Mouse (Mus musculus) liver, embryonic 15.5 days (tissue): ENCODE results near the gene Dennd1a. TPM values are rescaled to one million over a fixed set of nuclear protein-coding genes. Genes with fewer than 3 reads are reported as not detected.

Experiments used
- ATAC-seq: fragments of 200-750 bp; cut with Nextera tagmentation; 2 replicates; pipeline ENCODE4 v1.8.0; 2017; ENCODE audit warnings: moderate number of reproducible peaks, mild to moderate bottlenecking, moderate library complexity; ENCODE audit not compliant: insufficient read depth
- H3K27ac ChIP-seq: fragments of 300-500 bp; sonication (generic); replicated peaks from 2 replicates; pipeline ENCODE4 v1.5.1; 2015; ENCODE audit warnings: mild to moderate bottlenecking, inconsistent platforms
- H3K27me3 ChIP-seq: fragments of 300-500 bp; sonication (generic); 2 replicates; pipeline ENCODE4 v1.6.1; 2015; ENCODE audit warnings: mild to moderate bottlenecking, inconsistent platforms
- H3K36me3 ChIP-seq: fragments of 300-500 bp; sonication (generic); replicated peaks from 2 replicates; pipeline ENCODE4 v1.6.1; 2015; ENCODE audit warnings: moderate library complexity, mild to moderate bottlenecking, inconsistent platforms
- H3K4me1 ChIP-seq: fragments of 300-500 bp; sonication (generic); replicated peaks from 2 replicates; pipeline ENCODE4 v1.6.1; 2015; ENCODE audit warnings: inconsistent platforms
- H3K4me2 ChIP-seq: fragments of 300-500 bp; sonication (generic); 2 replicates; pipeline ENCODE4 v1.6.1; 2015; ENCODE audit warnings: moderate library complexity, mild to moderate bottlenecking, inconsistent platforms
- H3K4me3 ChIP-seq: fragments of 300-500 bp; sonication (generic); replicated peaks from 2 replicates; pipeline ENCODE4 v1.5.1; 2015; ENCODE audit warnings: mild to moderate bottlenecking, inconsistent platforms
- H3K9ac ChIP-seq: fragments of 300-500 bp; sonication (generic); 2 replicates; pipeline ENCODE4 v1.6.1; 2015; ENCODE audit warnings: moderate library complexity, mild to moderate bottlenecking, inconsistent platforms
- H3K9me3 ChIP-seq: fragments of 300-500 bp; sonication (generic); replicated peaks from 2 replicates; pipeline ENCODE4 v1.6.1; 2016; ENCODE audit warnings: inconsistent platforms
- WGBS: fragments of 180-500 bp; shearing (Covaris S2); methylation state at CpG from one replicate; pipeline ENCODE4 v1.1.7; 2015; ENCODE audit warnings: mixed read lengths; ENCODE audit not compliant: insufficient replicate concordance; 5-methylcytosine and 5-hydroxymethylcytosine counted together
- polyA plus RNA-seq: library from polyadenylated mRNA; unstranded; fragments of >200 nt; fragmentation: Nextera tagmentation; extraction: Ambion mirVana; gene quantifications from 2 replicates; pipeline ENCODE4 v1.2.1, GENCODE M21; 2015

The Dennd1a gene
- polyA plus RNA-seq, 1 experiment from 2014 or later = 9.9 TPM

DNA sequence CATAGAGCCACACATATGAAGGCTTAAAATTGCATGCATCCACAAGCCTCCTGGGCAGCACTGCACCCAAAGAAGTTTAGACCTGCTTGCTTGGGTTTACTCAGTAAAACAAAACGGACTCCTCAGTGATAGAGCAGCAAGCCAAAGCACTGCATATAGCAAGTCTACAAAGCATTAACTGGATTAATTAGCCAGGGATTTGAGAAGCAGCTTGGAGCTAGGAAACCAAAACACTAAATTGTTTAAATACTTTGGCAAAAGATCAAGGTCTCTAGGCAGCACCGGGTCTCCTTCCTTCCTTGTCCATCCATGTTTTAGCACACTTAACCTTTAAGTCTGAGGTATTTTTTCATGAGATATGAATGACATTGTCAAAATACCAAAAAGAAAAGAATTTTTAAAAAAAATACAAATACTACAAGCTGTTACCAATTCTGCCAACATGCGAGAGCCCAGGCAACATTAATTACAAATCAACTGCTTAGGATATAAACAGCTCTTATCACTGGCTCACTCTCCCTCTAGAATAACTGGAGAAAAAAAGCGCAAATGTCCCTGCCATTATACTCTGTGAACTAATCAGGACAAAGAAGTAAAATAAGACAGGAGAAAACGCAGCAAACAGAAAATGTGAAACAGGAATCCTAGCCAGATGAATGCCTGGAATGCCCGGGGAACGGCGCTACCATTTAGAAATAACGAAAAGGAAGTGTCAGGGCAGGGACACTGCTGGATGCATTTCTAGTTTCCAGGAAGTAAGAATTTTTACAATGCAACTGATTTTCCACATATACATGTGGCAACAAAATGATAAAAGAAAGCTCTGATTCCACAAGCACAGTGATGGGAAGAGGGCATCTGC lies 90.8 kb downstream of the Dennd1a start:
- WGBS = 73% methylated on average over 9 of the region's 9 CpGs
- Histone ChIP-seq H3K4me2 (no peak overlapping the region), H3K27ac (peak overlapping the region; percentile 19; the same call in 1 of the 2 replicates), H3K27me3 (no peaks in the 10 kb centered on the region), H3K4me1 (peaks cover 51% of the 10 kb centered on the region), H3K36me3 (no peaks in the 10 kb centered on the region), H3K4me3 (no peak overlapping the region), H3K9me3 (no peaks in the 10 kb centered on the region), H3K9ac (no peak overlapping the region)
- no peak for ATAC-seq

DNA sequence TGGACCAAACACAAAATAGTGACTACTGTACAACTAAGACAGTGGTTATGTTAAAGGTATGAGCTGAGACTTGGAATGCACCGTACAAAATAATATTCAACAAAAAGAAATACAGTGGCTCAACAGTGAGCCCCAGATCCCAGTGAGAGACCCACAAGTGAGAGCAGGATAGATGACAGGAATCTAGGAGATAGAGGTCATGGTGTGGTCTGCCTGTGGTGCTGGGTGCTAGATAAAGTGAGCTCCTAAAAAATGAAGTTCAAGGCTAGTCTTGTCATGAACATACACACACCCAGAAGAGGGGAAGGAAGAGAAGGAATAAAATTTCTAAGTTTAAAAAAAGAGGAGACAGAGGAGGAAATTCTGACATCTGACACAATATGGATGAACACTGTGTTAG lies 95.2 kb downstream of the Dennd1a start:
- 51% methylated on average over 1 of the region's 1 CpGs for WGBS
- no peaks in the 10 kb centered on the region for H3K27me3 ChIP-seq
- peak overlapping the region; percentile 59 for H3K4me2 ChIP-seq
- peak overlapping the region; percentile 39 for H3K4me3 ChIP-seq
- peak; percentile 96 for ATAC-seq
- no peaks in the 10 kb centered on the region for H3K9me3 ChIP-seq
- no peaks in the 10 kb centered on the region for H3K36me3 ChIP-seq
- peak overlapping the region; percentile 1; the same call in 1 of the 2 replicates for H3K9ac ChIP-seq
- H3K4me1 ChIP-seq = peaks cover 60% of the 10 kb centered on the region
- H3K27ac ChIP-seq = peak overlapping the region; percentile 84

DNA sequence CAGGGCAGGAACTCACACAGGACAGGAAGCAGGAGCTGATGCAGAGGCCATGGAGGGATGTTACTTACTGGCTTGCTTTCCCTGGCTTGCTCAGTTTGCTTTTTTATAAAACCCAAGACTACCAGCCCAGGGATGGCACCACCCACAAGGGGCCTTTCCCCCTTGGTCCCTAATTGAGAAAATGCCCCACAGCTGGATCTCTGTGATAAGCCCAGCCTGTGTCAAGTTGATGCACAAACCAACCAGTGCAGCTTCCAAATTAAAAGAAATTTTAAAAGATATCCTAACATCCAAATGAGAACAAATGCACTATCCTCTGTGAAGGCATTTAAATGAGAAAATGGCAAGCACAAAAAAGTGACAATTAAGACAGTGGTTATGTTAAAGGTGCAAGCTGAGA lies 95.6 kb downstream of the Dennd1a start:
- Histone ChIP-seq H3K4me3 (peak overlapping the region; percentile 39), H3K27me3 (no peaks in the 10 kb centered on the region), H3K9ac (peak overlapping the region; percentile 25), H3K27ac (peak overlapping the region; percentile 84), H3K4me1 (peaks cover 56% of the 10 kb centered on the region), H3K4me2 (peak overlapping the region; percentile 59), H3K9me3 (no peaks in the 10 kb centered on the region), H3K36me3 (no peaks in the 10 kb centered on the region)
- ATAC-seq = peak; percentile 97

DNA sequence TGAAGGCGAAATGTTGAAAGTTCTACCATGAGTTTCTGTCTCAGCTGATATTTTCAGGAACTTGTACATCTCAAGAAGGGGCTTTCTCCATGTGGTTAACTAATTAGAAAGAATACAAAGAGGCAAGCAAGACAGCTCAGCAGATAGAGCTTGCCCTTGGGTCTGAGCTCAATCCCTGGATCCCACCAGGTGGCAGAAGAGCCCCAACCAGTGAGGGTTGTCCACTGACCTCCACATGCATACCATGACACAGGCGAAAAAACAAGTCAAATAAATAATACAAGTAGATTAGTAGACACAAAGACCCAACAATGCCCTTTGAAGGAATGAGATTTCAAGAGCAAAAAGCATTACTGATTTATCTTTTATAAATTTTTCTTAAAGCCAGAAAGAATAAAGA lies 100.8 kb downstream of the Dennd1a start:
- H3K9me3 ChIP-seq = no peaks in the 10 kb centered on the region
- no peak for ATAC-seq
- no peak overlapping the region for H3K4me3 ChIP-seq
- H3K36me3 ChIP-seq = no peaks in the 10 kb centered on the region
- H3K4me1 ChIP-seq = peaks cover 53% of the 10 kb centered on the region
- H3K27me3 ChIP-seq = no peaks in the 10 kb centered on the region
- H3K27ac ChIP-seq = no peak overlapping the region
- H3K9ac ChIP-seq = no peak overlapping the region
- no peak overlapping the region for H3K4me2 ChIP-seq
- WGBS = 74% methylated on average over 2 of the region's 2 CpGs

DNA sequence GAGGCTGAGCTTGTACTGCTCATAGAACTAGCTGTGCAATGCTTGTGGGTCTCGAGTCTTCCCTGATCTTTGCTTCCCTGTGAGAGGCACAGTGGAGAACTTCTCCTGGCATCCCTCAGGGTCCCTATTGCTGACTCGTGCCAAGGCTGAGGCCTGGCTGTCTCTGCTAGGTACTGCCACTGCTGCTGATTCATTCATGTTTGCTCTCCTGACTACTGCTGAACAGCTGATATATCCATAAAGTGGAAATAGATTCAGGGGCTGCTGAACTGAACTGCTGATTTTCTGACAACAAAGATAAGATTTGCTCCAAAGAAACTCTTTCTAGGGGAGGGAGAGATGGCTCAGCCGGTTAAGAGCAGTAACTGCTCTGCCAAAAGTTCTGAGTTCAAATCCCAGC lies 102.2 kb downstream of the Dennd1a start:
- H3K4me2 ChIP-seq = no peak overlapping the region
- no peak overlapping the region for H3K4me3 ChIP-seq
- peak; percentile 80 for ATAC-seq
- no peaks in the 10 kb centered on the region for H3K36me3 ChIP-seq
- H3K9ac ChIP-seq = no peak overlapping the region
- peaks cover 48% of the 10 kb centered on the region for H3K4me1 ChIP-seq
- H3K9me3 ChIP-seq = no peaks in the 10 kb centered on the region
- WGBS = 47% methylated on average over 3 of the region's 3 CpGs
- peak overlapping the region; percentile 49 for H3K27ac ChIP-seq
- H3K27me3 ChIP-seq = no peaks in the 10 kb centered on the region

DNA sequence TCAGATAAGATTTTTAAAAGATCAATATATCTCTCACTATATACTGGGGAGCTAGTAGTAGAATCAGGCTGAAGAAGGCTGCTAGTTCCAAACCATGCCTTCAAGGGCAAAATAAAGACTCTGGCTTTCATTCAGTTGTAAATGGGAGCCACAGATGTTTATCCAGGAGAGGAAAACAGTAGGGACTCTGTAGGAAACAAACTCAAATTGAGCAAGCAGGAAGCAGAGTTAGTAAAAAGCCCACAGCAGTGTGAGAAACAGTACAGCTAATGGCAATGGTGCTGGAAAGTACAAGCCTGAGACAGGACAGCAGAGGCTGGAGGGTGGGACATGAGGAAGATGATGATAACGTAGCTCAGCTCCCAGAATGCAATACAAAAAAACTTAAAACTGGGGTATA lies 103.3 kb downstream of the Dennd1a start:
- H3K9me3 ChIP-seq = no peaks in the 10 kb centered on the region
- no peaks in the 10 kb centered on the region for H3K27me3 ChIP-seq
- peaks cover 41% of the 10 kb centered on the region for H3K4me1 ChIP-seq
- H3K27ac ChIP-seq = no peak overlapping the region
- H3K36me3 ChIP-seq = no peaks in the 10 kb centered on the region
- H3K4me3 ChIP-seq = no peak overlapping the region
- 39% methylated on average over 1 of the region's 1 CpGs for WGBS
- H3K9ac ChIP-seq = no peak overlapping the region
- ATAC-seq = no peak
- H3K4me2 ChIP-seq = no peak overlapping the region

DNA sequence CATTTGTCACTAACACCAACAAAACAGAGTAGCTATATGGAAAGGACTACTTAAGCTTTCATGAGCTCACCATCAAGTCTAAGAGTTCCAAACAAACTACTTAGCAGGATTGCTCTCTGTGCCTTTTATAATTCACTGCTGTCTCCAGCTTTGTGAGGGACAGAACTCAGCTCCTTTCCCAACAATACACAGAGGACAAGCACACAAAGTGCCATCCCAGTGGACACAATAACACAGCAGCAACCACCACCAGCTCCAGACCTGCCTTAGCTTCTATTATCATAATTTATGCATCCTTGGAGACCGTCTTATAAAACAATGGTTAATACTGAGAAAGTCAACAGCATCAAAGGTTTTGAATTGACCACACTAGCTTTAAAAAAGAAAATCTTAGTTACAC lies 104.9 kb downstream of the Dennd1a start:
- Histone ChIP-seq H3K9ac (no peak overlapping the region), H3K9me3 (no peaks in the 10 kb centered on the region), H3K4me3 (no peak overlapping the region), H3K27me3 (no peaks in the 10 kb centered on the region), H3K4me2 (no peak overlapping the region), H3K4me1 (peaks cover 41% of the 10 kb centered on the region), H3K36me3 (no peaks in the 10 kb centered on the region), H3K27ac (no peak overlapping the region)
- ATAC-seq = no peak
- WGBS = 77% methylated on average over 1 of the region's 1 CpGs

DNA sequence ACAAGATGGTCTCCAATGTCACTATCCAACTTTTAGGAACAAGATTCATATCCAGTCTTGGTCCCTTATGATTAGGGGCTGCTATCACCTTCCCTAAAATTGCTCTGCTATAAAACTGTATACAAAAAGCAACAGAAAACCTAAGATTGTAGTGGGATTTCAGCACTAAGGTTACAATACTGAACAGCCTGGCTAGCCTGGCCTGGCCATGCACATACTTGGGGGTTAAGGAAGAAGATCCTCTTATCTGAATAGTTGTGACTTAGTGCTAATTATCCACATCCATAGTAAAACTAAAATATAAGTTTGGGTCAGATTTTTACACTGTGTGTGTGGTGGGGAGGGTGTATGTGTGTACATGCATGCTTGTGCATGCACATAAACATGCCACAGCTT lies 109.6 kb downstream of the Dennd1a start:
- no peak for ATAC-seq
- Histone ChIP-seq H3K36me3 (no peaks in the 10 kb centered on the region), H3K4me1 (peaks cover 22% of the 10 kb centered on the region), H3K27me3 (no peaks in the 10 kb centered on the region), H3K9ac (no peak overlapping the region), H3K4me2 (no peak overlapping the region), H3K9me3 (no peaks in the 10 kb centered on the region), H3K4me3 (no peak overlapping the region), H3K27ac (peak overlapping the region; percentile 53; the same call in 1 of the 2 replicates)

DNA sequence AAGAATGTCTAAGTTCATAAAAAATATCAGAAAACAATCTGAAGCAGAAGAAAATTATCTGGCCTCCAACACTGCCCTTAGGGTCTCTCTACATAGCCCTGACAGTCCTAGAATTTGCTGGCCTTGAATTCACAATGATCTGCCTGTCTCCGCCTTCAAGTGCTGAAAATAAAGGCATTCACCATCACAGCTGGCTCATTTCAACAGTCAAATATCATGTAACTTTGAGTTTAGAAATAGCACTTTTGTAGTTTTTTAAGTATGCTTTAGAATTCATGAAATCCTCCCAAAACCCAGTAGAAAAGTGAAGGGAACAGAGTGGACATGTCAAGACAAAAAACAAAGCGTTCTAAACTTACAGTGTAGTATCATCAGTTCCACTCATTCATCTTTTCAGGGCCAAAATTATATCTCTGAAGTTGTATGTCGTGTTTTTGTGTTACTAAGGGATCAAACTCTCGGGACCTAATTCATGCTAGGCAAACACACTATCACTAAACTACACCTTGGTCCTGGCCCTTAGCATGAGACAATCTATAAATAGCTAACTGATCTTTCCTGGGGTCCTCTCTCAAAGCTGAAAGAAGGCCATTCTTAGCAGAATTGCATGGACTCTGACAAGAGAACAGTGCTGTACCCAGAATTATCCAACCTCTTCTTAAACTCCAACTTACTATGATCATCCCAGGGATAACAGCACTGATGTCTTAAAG lies 110.2 kb downstream of the Dennd1a start:
- Histone ChIP-seq H3K27ac (peak overlapping the region; percentile 53; the same call in 1 of the 2 replicates), H3K4me3 (no peak overlapping the region), H3K9me3 (no peaks in the 10 kb centered on the region), H3K4me1 (peaks cover 22% of the 10 kb centered on the region), H3K36me3 (no peaks in the 10 kb centered on the region), H3K27me3 (no peaks in the 10 kb centered on the region), H3K4me2 (no peak overlapping the region), H3K9ac (no peak overlapping the region)
- ATAC-seq = no peak
- 42% methylated on average over 4 of the region's 4 CpGs for WGBS

DNA sequence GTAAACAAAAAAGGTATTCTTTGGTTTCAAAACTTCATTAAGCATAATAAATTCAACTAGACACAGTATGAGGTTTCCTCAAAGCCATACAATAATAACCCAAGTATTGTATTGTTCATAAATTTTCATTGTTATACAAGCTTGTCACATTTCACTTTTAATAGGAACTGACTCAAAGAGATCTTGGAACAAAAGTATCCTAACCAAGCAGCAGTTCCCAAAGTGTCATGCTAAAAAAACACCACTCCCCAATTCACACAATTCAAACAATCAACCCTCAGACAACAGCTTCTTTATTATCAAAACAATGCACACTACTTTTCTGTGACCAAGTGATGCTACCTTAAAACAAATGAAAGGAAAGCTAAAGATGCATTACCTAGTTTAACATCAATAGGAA lies 111.9 kb downstream of the Dennd1a start:
- Histone ChIP-seq H3K9me3 (no peaks in the 10 kb centered on the region), H3K4me3 (no peak overlapping the region), H3K36me3 (no peaks in the 10 kb centered on the region), H3K27ac (no peak overlapping the region), H3K9ac (no peak overlapping the region), H3K4me2 (no peak overlapping the region), H3K27me3 (no peaks in the 10 kb centered on the region), H3K4me1 (peaks cover 17% of the 10 kb centered on the region)
- no peak for ATAC-seq

DNA sequence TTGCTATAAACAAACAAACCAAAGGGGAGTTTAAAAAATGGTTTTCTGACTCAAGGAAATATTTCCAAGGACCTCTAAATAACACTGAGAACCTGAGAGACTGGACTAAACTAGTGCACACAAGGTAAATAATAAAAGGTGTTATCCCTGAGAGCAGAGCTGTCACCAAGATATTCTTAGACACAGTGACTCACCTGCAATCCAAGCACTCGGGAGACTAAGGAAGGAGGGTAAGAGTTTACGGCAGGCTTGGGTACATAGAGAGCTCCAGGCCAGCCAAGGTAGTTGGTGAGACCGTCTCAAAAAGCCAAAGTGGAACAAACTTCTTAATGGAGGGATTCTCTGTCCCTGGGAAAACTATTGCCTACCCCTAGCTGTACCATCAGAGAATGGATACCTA lies 118.6 kb downstream of the Dennd1a start:
- no peaks in the 10 kb centered on the region for H3K9me3 ChIP-seq
- H3K27me3 ChIP-seq = no peaks in the 10 kb centered on the region
- H3K4me2 ChIP-seq = no peak overlapping the region
- H3K4me3 ChIP-seq = no peak overlapping the region
- no peaks in the 10 kb centered on the region for H3K36me3 ChIP-seq
- no peak overlapping the region for H3K27ac ChIP-seq
- peaks cover 14% of the 10 kb centered on the region for H3K4me1 ChIP-seq
- no peak for ATAC-seq
- 83% methylated on average over 3 of the region's 3 CpGs for WGBS
- no peak overlapping the region for H3K9ac ChIP-seq
